Mouse (Mus musculus): ENCODE measurements around the gene Tiam1.

Tiam1 gene

GRCm38 (mm10) chr16:89993991-89994825 is 149.4 kb downstream of the Tiam1 start:
- DNase-seq (ENCODE audit: low read depth, low spot score): no peak

GRCm38 (mm10) chr16:89993506-89993905 is 150.1 kb downstream of the Tiam1 start:
- no peak for DNase-seq (ENCODE audit: low read depth, low spot score)

GRCm38 (mm10) chr16:89991701-89992152 is 151.8 kb downstream of the Tiam1 start:
- DNase-seq (ENCODE audit: low read depth, low spot score): no peak

GRCm38 (mm10) chr16:89990288-89990955 is 153.1 kb downstream of the Tiam1 start:
- DNase-seq (ENCODE audit: low read depth, low spot score): no peak

GRCm38 (mm10) chr16:89989816-89990215 is 153.8 kb downstream of the Tiam1 start:
- DNase-seq (ENCODE audit: low read depth, low spot score): no peak

GRCm38 (mm10) chr16:89986672-89987362 is 156.8 kb downstream of the Tiam1 start:
- DNase-seq (ENCODE audit: low read depth, low spot score): no peak

GRCm38 (mm10) chr16:89985702-89986481 is 157.7 kb downstream of the Tiam1 start:
- DNase-seq (ENCODE audit: low read depth, low spot score): no peak

- no peak for DNase-seq (ENCODE audit: low read depth, low spot score)
These were observed 163.4 kb downstream of the Tiam1 start for GRCm38 (mm10) chr16:89980075-89980744.

GRCm38 (mm10) chr16:89975441-89975840 is 168.1 kb downstream of the Tiam1 start:
- no peak for DNase-seq (ENCODE audit: low read depth, low spot score)

- no peak for DNase-seq (ENCODE audit: low read depth, low spot score)
These were observed 169.5 kb downstream of the Tiam1 start for GRCm38 (mm10) chr16:89973814-89974712.

GRCm38 (mm10) chr16:89972854-89973487 is 170.6 kb downstream of the Tiam1 start:
- DNase-seq (ENCODE audit: low read depth, low spot score): no peak

GRCm38 (mm10) chr16:89972018-89972417 is 171.6 kb downstream of the Tiam1 start:
- no peak for DNase-seq (ENCODE audit: low read depth, low spot score)

- no peak for DNase-seq (ENCODE audit: low read depth, low spot score)
These were observed 175.5 kb downstream of the Tiam1 start for GRCm38 (mm10) chr16:89968058-89968457.

GRCm38 (mm10) chr16:89962876-89963275 is 180.7 kb downstream of the Tiam1 start:
- no peak for DNase-seq (ENCODE audit: low read depth, low spot score)

GRCm38 (mm10) chr16:89960904-89961303 is 182.7 kb downstream of the Tiam1 start:
- DNase-seq (ENCODE audit: low read depth, low spot score): no peak

GRCm38 (mm10) chr16:89960186-89960878 is 183.2 kb downstream of the Tiam1 start:
- DNase-seq (ENCODE audit: low read depth, low spot score): no peak

- no peak for DNase-seq (ENCODE audit: low read depth, low spot score)
These were observed 184.6 kb downstream of the Tiam1 start for GRCm38 (mm10) chr16:89958982-89959381.

GRCm38 (mm10) chr16:89958030-89958429 is 185.5 kb downstream of the Tiam1 start:
- no peak for DNase-seq (ENCODE audit: low read depth, low spot score)

GRCm38 (mm10) chr16:89954525-89954924 is 189.0 kb downstream of the Tiam1 start:
- no peak for DNase-seq (ENCODE audit: low read depth, low spot score)
